Mouse (Mus musculus) myocyte (in vitro differentiated cells): ENCODE measurements at regions not wholly inside any gene's neighbourhood (a gene's known extent, or its start where the extent isn't known, plus 50 kb on each side); places are given as distances from the start of the nearest gene placed in this dataset.

Experiments
- MAX ChIP-seq: IDR thresholded peaks from one replicate; pipeline ENCODE4 v1.6.1; 2011; ENCODE audit warnings: low read depth, mild to moderate bottlenecking, control low read depth
- MYOD1 ChIP-seq, 3 experiments: IDR thresholded peaks; one replicate each; pipeline ENCODE4 v1.6.1; 2011; ENCODE audit warnings: control low read depth in 2 of 3, low read depth in 2 of 3, mild to moderate bottlenecking in 2 of 3, moderate library complexity in 1 of 3; ENCODE audit not compliant: insufficient read length in 2 of 3, control insufficient read depth in 1 of 3
- MYOG ChIP-seq, 3 experiments: IDR thresholded peaks; one replicate each; pipeline ENCODE4 v1.6.1; 2011; ENCODE audit warnings: control low read depth in 2 of 3, low read depth in 2 of 3, mild to moderate bottlenecking in 2 of 3; ENCODE audit not compliant: insufficient read length in 2 of 3, control insufficient read depth in 1 of 3, insufficient read depth in 1 of 3
- POLR2A ChIP-seq: IDR thresholded peaks from one replicate; pipeline ENCODE4 v1.6.1; 2011; ENCODE audit warnings: low read depth, mild to moderate bottlenecking, control low read depth, moderate library complexity; ENCODE audit not compliant: insufficient read length
- POLR2AphosphoS2 ChIP-seq: IDR thresholded peaks from one replicate; pipeline ENCODE4 v1.6.1; 2011; ENCODE audit warnings: low read depth, control low read depth; ENCODE audit not compliant: insufficient read length
- SRF ChIP-seq: IDR thresholded peaks from one replicate; pipeline ENCODE4 v1.6.1; 2011; ENCODE audit warnings: low read depth; ENCODE audit not compliant: control insufficient read depth, insufficient read length
- TCF12 ChIP-seq: IDR thresholded peaks from one replicate; pipeline ENCODE4 v1.6.1; 2011; ENCODE audit warnings: mild to moderate bottlenecking, control low read depth; ENCODE audit not compliant: poor library complexity, insufficient read depth, severe bottlenecking
- USF1 ChIP-seq: IDR thresholded peaks from one replicate; pipeline ENCODE4 v1.6.1; 2011; ENCODE audit warnings: low read depth, mild to moderate bottlenecking, control low read depth, moderate library complexity

DNA sequence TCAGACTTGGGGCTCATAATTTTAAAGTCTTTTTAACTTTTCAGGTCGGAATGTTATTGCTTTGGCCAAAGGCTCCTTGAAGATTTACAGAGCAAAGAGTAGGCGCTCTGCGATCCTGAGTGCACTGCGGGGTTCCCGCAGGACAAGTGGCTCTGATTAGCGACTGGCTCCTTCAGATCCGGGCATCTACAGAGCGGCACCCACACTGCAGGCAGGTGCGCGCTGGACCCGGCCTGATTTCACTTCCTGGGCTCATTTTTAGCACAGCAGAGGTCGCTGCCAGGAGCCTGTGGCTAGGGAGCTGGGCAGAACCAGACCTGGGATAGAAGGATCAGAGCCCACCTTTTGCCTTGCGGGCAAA lies 156.6 kb downstream of the Matn1 start:
- TF ChIP-seq POLR2A (no peak), MYOD1 (IDR thresholded peaks at IDR 0.05; ENCODE audit: control insufficient read depth in 1 of 3, insufficient read length in 2 of 3, low read depth in 2 of 3) (no peak), MAX (no peak), USF1 (no peak), SRF (no peak), POLR2AphosphoS2 (no peak), TCF12 (no peak), MYOG (IDR thresholded peaks at IDR 0.05; ENCODE audit: control insufficient read depth in 1 of 3, insufficient read depth in 1 of 3, insufficient read length in 2 of 3, low read depth in 2 of 3) (no peak)
